Mouse (Mus musculus): ENCODE measurements around the gene Map1lc3a. TPM values are rescaled to one million over a fixed set of nuclear protein-coding genes. Genes with fewer than 3 reads are reported as not detected.

Map1lc3a gene
- polyA plus RNA-seq, 1 experiment from 2014 or later = 162 TPM

DNA sequence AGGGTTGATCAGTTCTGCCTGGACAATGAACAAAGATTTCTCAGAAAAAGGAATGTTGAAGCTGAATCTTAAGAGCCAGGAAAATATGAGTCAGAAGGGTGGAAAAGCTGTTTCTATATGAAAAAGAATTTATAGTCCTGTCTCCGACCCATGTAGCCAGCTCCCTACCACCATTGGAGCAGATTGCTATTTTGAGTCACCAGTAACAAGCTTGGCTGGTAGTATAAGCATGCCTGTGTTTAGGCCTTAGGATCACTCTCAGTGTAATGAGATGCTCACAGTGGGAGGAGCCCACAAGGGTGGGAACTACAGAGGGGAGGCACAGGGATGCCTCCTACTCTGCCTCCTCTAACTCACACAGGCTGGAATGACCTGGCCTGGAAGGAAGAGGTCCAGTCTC is 27.9 kb upstream of the Map1lc3a start:
- Histone ChIP-seq H3K4me2 (no peak overlapping the region), H3K27me3 (ENCODE audit: insufficient read depth, low read length) (no peaks in the 10 kb centered on the region), H3K4me1 (ENCODE audit: insufficient read depth) (no peaks in the 10 kb centered on the region), H3K36me3 (ENCODE audit: insufficient read depth) (peaks cover 78% of the 10 kb centered on the region), H3K9ac (no peak overlapping the region), H3K4me3 (ENCODE audit: low read depth, low read length) (no peak overlapping the region), H3K27ac (ENCODE audit: low read depth) (no peak overlapping the region), H3K9me3 (ENCODE audit: low read depth, low read length) (no peaks in the 10 kb centered on the region)
- ATAC-seq (ENCODE audit: insufficient read depth) (no peak), DNase-seq (no peak)
- WGBS = 94% methylated on average over 1 of the region's 1 CpGs
- TF ChIP-seq CTCF (IDR thresholded peaks at IDR 0.05; ENCODE audit: low read depth) = no peak

DNA sequence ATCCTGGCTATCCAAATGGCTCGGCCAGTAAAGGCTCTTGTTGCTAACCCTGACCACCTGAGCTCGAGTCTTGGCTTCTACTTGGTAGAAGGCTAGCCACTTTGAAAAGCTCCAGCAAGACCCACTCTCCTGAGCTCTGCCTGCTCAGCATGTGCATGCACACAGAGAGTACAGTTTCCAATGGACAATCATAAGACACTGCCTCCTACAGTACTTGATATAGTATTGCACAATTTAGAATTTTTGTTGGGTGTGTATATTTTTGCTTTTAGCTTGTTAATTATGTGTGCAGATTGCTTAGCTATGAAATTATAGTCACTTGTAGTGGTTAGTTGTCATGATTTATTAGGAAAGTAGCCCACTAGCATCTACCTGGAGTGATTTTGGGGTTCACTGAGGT is 27.4 kb upstream of the Map1lc3a start:
- WGBS = 75% methylated on average over 2 of the region's 2 CpGs
- DNase-seq (no peak), ATAC-seq (ENCODE audit: insufficient read depth) (no peak)
- TF ChIP-seq CTCF (IDR thresholded peaks at IDR 0.05; ENCODE audit: low read depth) = no peak
- Histone ChIP-seq H3K4me2 (no peak overlapping the region), H3K4me3 (ENCODE audit: low read depth, low read length) (no peak overlapping the region), H3K36me3 (ENCODE audit: insufficient read depth) (peaks cover 73% of the 10 kb centered on the region), H3K4me1 (ENCODE audit: insufficient read depth) (no peaks in the 10 kb centered on the region), H3K27ac (ENCODE audit: low read depth) (no peak overlapping the region), H3K27me3 (ENCODE audit: insufficient read depth, low read length) (no peaks in the 10 kb centered on the region), H3K9ac (no peak overlapping the region), H3K9me3 (ENCODE audit: low read depth, low read length) (no peaks in the 10 kb centered on the region)

DNA sequence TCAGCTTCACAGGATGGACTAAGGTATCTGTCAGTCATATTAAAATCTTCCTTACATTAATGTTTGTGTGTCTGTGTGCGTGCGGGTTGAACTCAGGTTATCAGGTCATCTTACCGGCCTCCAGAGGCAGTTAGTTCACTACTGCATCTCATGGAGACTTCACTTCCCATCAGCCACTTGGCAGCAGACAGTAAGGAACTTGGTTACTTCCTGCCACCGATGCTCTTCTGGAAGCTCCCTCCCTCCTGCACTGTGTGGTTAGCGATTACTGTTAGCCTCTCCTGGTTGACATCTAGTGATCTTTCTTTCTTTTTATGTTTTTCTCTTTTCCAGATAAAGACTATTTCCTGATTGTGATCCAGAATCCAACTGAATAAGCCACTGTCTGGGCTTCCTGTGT is 26.5 kb upstream of the Map1lc3a start:
- 90% methylated on average over 5 of the region's 5 CpGs for WGBS
- Histone ChIP-seq H3K4me2 (no peak overlapping the region), H3K9me3 (ENCODE audit: low read depth, low read length) (no peaks in the 10 kb centered on the region), H3K27me3 (ENCODE audit: insufficient read depth, low read length) (no peaks in the 10 kb centered on the region), H3K4me3 (ENCODE audit: low read depth, low read length) (no peak overlapping the region), H3K4me1 (ENCODE audit: insufficient read depth) (no peaks in the 10 kb centered on the region), H3K9ac (no peak overlapping the region), H3K36me3 (ENCODE audit: insufficient read depth) (peaks cover 64% of the 10 kb centered on the region), H3K27ac (ENCODE audit: low read depth) (no peak overlapping the region)
- ATAC-seq (ENCODE audit: insufficient read depth) (no peak), DNase-seq (no peak)
- TF ChIP-seq CTCF (IDR thresholded peaks at IDR 0.05; ENCODE audit: low read depth) = no peak

DNA sequence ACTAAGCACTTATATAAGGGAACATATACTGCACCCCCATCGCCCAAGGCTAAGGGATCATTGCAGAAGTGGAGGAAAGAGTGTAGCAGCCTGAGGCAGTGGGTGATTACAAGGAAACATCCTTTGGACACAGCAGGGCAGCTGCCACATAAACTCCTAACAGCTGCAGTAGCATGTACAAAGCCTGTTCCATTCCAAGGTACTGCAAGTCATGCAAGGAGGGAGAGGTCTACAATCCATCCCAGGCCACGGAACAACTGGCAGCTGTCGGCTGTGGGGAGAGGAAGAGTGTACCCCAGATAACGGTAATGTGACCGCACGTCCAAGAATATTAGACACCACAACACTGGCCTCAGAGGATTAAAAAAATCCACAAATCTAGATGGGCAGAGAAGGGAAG is 10.6 kb upstream of the Map1lc3a start:
- no peak for DNase-seq
- ATAC-seq (ENCODE audit: insufficient read depth) = no peak
- Histone ChIP-seq H3K27me3 (ENCODE audit: insufficient read depth, low read length) (no peaks in the 10 kb centered on the region), H3K4me2 (no peak overlapping the region), H3K9me3 (ENCODE audit: low read depth, low read length) (no peaks in the 10 kb centered on the region), H3K36me3 (ENCODE audit: insufficient read depth) (no peaks in the 10 kb centered on the region), H3K4me1 (ENCODE audit: insufficient read depth) (no peaks in the 10 kb centered on the region), H3K4me3 (ENCODE audit: low read depth, low read length) (no peak overlapping the region), H3K9ac (no peak overlapping the region), H3K27ac (ENCODE audit: low read depth) (no peak overlapping the region)
- TF ChIP-seq CTCF (IDR thresholded peaks at IDR 0.05; ENCODE audit: low read depth) = no peak
- 86% methylated on average over 6 of the region's 6 CpGs for WGBS

DNA sequence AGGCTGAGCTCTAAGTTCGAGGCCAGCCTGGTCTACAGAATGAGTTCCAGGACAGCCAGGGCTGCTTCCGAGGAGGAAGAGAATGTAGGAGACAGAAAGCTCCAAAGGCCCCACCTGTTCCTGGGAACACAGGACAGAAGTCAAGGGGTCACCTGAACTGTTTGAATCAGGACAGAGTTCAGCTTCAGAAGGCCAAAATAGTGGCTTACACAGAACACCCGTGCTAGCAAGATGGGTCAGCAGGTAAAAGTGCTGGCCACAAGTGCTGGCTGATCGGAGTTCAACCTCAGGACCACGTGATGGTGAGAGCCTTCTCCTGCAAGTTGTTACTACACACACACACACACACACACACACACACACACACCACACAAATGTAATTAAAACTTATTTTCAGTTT is 9.2 kb upstream of the Map1lc3a start:
- 82% methylated on average over 5 of the region's 5 CpGs for WGBS
- H3K9ac ChIP-seq = no peak overlapping the region
- H3K9me3 ChIP-seq (ENCODE audit: low read depth, low read length) = no peaks in the 10 kb centered on the region
- no peak overlapping the region for H3K4me2 ChIP-seq
- H3K36me3 ChIP-seq (ENCODE audit: insufficient read depth) = no peaks in the 10 kb centered on the region
- no peak overlapping the region for H3K4me3 ChIP-seq (ENCODE audit: low read depth, low read length)
- no peak overlapping the region for H3K27ac ChIP-seq (ENCODE audit: low read depth)
- H3K27me3 ChIP-seq (ENCODE audit: insufficient read depth, low read length) = no peaks in the 10 kb centered on the region
- ATAC-seq (ENCODE audit: insufficient read depth) (no peak), DNase-seq (no peak)
- TF ChIP-seq CTCF (IDR thresholded peaks at IDR 0.05; ENCODE audit: low read depth) = no peak
- H3K4me1 ChIP-seq (ENCODE audit: insufficient read depth) = no peaks in the 10 kb centered on the region

DNA sequence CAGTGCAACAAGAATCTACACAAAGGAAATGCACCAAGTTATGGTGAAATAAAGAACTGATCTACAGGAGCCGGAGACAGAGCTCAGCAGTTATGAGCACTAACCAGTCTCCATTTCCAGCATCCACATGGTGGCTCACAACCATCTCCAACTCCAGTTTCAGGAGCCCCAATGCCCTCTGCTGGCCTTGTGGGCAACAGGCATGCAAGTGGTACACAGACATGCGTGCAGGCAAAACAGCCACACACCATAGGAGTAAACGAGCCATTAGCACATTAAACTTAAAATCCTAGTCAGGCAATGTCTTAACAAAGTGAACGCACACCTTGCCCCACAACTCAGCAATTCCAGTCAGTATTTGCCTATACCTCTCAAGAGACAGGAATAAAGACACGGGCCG is 4.1 kb upstream of the Map1lc3a start:
- Histone ChIP-seq H3K9ac (no peak overlapping the region), H3K4me2 (no peak overlapping the region), H3K27me3 (ENCODE audit: insufficient read depth, low read length) (no peaks in the 10 kb centered on the region), H3K36me3 (ENCODE audit: insufficient read depth) (no peaks in the 10 kb centered on the region), H3K4me1 (ENCODE audit: insufficient read depth) (no peaks in the 10 kb centered on the region), H3K27ac (ENCODE audit: low read depth) (no peak overlapping the region), H3K4me3 (ENCODE audit: low read depth, low read length) (no peak overlapping the region), H3K9me3 (ENCODE audit: low read depth, low read length) (no peaks in the 10 kb centered on the region)
- TF ChIP-seq CTCF (IDR thresholded peaks at IDR 0.05; ENCODE audit: low read depth) = peak; percentile 50
- 83% methylated on average over 6 of the region's 6 CpGs for WGBS
- ATAC-seq (ENCODE audit: insufficient read depth) = no peak
- peak; percentile 17 for DNase-seq

DNA sequence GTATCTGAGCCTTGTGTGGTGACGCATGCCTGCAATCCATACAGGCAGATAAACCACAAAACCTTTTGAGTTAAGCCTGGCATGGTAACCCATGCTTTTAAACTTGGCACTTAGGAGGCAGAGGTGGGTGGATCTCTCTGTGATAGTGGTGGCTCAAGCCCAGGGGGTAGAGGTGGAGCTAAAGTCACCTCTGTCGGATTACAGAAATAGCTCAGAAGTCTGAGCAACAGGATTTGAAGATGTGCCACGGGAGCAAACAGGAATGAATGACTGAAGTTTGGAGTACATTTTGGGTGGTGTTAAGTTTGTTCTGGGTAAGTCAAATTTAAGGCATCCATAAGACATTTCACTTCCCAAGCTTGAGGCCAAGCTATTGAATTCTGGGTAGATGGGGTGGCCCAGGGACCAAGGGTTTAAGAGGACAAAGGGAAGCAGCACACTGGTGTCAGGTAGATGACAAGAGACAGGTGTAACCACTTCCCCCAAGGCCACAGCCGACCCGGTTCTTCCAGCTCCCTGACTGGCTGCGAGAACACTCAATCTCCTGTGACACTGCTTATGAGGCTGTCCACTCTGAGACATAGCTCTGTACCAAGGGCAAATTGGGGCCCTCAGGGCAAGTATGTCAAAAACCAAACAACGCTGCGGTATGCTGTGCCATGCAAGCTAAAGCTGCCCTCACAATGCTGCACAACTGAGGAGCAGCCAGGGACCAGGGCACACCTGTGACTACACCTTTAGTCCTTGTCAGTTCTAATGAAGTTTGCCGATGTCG is 3.5 kb upstream of the Map1lc3a start:
- 64% methylated on average over 10 of the region's 10 CpGs for WGBS
- no peak overlapping the region for H3K9ac ChIP-seq

More for the DNA sequence above, 3.5 kb upstream of the Map1lc3a start:
- DNase-seq = no peak
- ATAC-seq (ENCODE audit: insufficient read depth) = no peak
- Histone ChIP-seq H3K4me1 (ENCODE audit: insufficient read depth) (peaks cover 4% of the 10 kb centered on the region; the same call in 1 of the 2 replicates), H3K27ac (ENCODE audit: low read depth) (no peak overlapping the region), H3K9me3 (ENCODE audit: low read depth, low read length) (no peaks in the 10 kb centered on the region), H3K27me3 (ENCODE audit: insufficient read depth, low read length) (no peaks in the 10 kb centered on the region), H3K4me2 (no peak overlapping the region), H3K4me3 (ENCODE audit: low read depth, low read length) (no peak overlapping the region), H3K36me3 (ENCODE audit: insufficient read depth) (no peaks in the 10 kb centered on the region)
- TF ChIP-seq CTCF (IDR thresholded peaks at IDR 0.05; ENCODE audit: low read depth) = no peak
